Mouse (Mus musculus) midbrain, embryonic 10.5 days (tissue): ENCODE measurements at regions not wholly inside any gene's neighbourhood (a gene's known extent, or its start where the extent isn't known, plus 50 kb on each side); places are given as distances from the start of the nearest gene placed in this dataset.
"Not testable (repeated sequence)": the region's sequence is repeated elsewhere in the genome, so short reads cannot be mapped to it uniquely, and the experiment has no call there.

Source experiments
- DNase-seq: peaks from one replicate; pipeline ENCODE4 v3.0.0-alpha.2; 2017; ENCODE audit warnings: low spot score
- H3K27ac ChIP-seq: fragments of 300-500 bp; sonication (generic); replicated peaks from 2 replicates; pipeline ENCODE4 v1.5.1; 2016; ENCODE audit warnings: mild to moderate bottlenecking
- H3K27me3 ChIP-seq: fragments of 300-500 bp; sonication (generic); 2 replicates; pipeline ENCODE4 v1.6.1; 2016; ENCODE audit warnings: low read depth, mild to moderate bottlenecking; ENCODE audit not compliant: poor library complexity, severe bottlenecking
- H3K36me3 ChIP-seq: fragments of 300-500 bp; sonication (generic); 2 replicates; pipeline ENCODE4 v1.6.1; 2016; ENCODE audit warnings: mild to moderate bottlenecking, moderate library complexity
- H3K4me1 ChIP-seq: fragments of 300-500 bp; sonication (generic); 2 replicates; pipeline ENCODE4 v1.6.1; 2016
- H3K4me3 ChIP-seq: fragments of 300-500 bp; sonication (generic); 2 replicates; pipeline ENCODE4 v1.5.1; 2016; ENCODE audit warnings: mild to moderate bottlenecking, moderate library complexity
- H3K9me3 ChIP-seq: fragments of 300-500 bp; sonication (generic); replicated peaks from 2 replicates; pipeline ENCODE4 v1.6.1; 2016; ENCODE audit warnings: mild to moderate bottlenecking
- WGBS: fragments of 180-500 bp; shearing (Covaris S2); methylation state at CpG from one replicate; pipeline ENCODE4 v1.1.7; 2016; 5-methylcytosine and 5-hydroxymethylcytosine counted together

DNA sequence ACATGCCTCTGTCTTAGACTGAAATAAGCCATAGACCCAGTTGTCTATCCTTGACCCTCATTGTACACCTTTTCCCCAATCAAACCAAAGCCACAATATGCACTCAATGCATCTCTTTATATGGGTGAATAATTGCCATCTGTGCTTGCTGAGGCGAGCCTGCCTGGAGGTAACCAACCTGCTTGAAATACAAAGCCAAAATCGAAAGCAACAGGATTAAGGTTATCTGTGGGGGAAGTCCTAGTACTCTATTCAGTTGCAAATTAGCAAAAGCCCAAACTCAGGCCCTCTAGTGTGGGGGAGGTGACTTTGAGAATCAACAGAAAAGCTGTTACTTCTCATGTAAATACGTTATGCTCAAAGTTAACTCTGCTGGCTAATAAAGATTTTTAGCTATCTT, 246.2 kb upstream of the Fundc1 start:
- H3K4me3 ChIP-seq, result no peak overlapping the region
- H3K27me3 ChIP-seq, result no peaks in the 10 kb centered on the region
- H3K4me1 ChIP-seq, result no peaks in the 10 kb centered on the region
- WGBS, result 29% methylated on average over 3 of the region's 3 CpGs
- no peak overlapping the region for H3K27ac ChIP-seq
- DNase-seq, result no peak
- H3K9me3 ChIP-seq, result no peaks in the 10 kb centered on the region
- no peaks in the 10 kb centered on the region for H3K36me3 ChIP-seq

DNA sequence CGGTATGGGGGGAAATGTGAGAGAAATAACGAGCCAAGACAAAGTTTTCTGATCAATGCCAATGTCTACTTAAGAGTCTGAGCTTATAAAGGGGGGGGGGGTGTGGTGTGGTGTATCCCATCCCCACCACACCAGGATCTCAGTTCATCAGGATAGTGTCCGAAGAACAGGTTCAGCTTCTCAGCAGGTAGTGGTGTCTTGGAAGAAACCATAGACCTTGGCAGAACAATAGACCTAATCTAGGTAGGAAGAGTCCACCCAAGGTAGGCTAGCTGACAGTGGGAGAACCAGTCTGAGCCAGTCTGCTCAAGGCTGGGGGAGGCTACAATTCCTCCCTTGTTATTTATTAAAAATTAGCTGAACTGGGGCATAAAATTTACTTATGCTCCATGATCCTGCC, 245.5 kb upstream of the Fundc1 start:
- H3K4me3 ChIP-seq, result no peak overlapping the region
- WGBS, result 78% methylated on average over 3 of the region's 3 CpGs
- no peaks in the 10 kb centered on the region for H3K4me1 ChIP-seq
- H3K27ac ChIP-seq, result no peak overlapping the region
- H3K36me3 ChIP-seq, result no peaks in the 10 kb centered on the region
- no peak for DNase-seq
- no peaks in the 10 kb centered on the region for H3K27me3 ChIP-seq
- no peaks in the 10 kb centered on the region for H3K9me3 ChIP-seq

DNA sequence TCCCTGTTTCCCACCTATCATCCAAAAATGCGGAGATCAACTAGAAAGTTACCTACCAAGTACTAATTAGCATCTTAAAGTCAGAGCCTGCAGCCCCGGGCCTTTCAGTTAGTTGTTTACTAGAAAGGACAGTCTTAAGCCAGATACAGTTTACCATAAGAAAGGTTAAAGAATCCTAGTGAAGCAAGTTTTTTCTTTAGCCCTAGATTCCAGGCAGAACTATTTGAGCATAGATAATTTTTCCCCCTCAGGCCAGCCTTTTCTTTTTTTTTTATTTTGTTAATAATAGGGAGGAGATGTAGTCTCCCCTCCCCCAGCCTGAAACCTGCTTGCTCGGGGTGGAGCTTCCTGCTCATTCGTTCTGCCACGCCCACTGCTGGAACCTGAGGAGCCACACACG, 215.9 kb upstream of the Fundc1 start:
- not testable (repeated sequence) for H3K9me3 ChIP-seq, H3K36me3 ChIP-seq, H3K4me3 ChIP-seq, H3K27me3 ChIP-seq, H3K27ac ChIP-seq, H3K4me1 ChIP-seq, DNase-seq
- 82% methylated on average over 4 of the region's 6 CpGs for WGBS

DNA sequence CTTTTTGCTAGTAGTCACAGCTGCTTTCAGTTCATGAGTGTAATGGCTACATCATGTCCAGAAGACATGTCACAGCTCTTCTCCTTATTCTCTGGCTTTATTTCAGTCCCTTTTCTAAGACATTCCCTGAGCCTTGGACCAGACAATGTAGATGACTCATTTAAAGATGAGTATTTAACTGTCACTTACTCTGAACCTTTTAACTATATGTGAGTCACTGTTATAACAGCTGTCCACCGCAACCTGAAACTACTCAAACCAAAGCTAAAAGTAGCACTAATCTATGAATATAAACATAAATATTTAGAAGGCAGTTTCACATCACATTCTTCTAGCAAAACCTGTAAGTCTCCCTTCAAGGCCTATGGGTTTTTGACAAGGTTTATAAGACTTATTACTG, 203.8 kb upstream of the Fundc1 start:
- Histone ChIP-seq H3K4me3 (no peak overlapping the region), H3K9me3 (peaks cover 12% of the 10 kb centered on the region), H3K27ac (no peak overlapping the region), H3K27me3 (no peaks in the 10 kb centered on the region), H3K4me1 (no peaks in the 10 kb centered on the region), H3K36me3 (no peaks in the 10 kb centered on the region)
- no peak for DNase-seq
- 98% methylated on average over 1 of the region's 1 CpGs for WGBS

DNA sequence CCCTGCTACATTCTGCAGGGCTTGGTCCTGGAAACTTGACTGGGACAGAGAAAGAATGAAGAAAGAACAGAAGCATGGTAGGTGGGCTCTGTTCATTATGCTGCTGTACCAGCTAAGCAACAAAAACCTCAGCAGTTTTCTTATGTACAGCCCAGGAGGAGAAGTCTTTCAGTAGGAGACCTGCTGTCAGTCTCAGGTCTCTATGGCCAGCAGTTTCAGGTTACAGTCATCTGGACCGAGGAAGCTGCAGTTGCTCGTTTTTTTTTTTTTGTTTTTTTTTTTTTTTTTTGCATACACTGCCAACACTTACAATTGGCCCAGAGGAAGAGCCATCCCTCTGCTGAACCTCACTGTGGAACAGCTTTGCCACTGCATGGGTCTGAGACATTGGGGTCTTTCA, 180.7 kb upstream of the Fundc1 start:
- Histone ChIP-seq H3K27me3 (no peaks in the 10 kb centered on the region), H3K9me3 (no peaks in the 10 kb centered on the region), H3K4me1 (no peaks in the 10 kb centered on the region), H3K36me3 (no peaks in the 10 kb centered on the region), H3K4me3 (no peak overlapping the region), H3K27ac (no peak overlapping the region)
- 56% methylated on average over 2 of the region's 2 CpGs for WGBS
- no peak for DNase-seq

DNA sequence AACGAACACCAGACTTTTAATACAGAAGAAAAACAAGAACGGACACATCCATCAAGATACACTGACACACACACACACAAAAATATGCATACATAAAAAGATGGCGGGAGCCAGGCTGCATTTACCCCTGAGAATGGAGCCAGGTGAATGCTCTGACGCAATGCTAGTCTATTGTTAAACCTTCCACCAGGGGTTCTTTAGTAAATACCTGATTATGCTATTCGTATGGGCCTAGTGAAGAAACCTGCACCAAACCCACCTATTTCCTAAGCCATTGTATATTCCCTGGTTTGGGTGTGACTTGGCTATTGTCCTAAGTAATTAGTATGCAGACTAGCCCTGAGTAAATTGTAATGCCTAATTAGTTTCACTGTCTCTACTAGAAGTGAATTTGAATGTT, 179.3 kb upstream of the Fundc1 start:
- Histone ChIP-seq H3K4me1 (no peaks in the 10 kb centered on the region), H3K27me3 (no peaks in the 10 kb centered on the region), H3K4me3 (no peak overlapping the region), H3K36me3 (no peaks in the 10 kb centered on the region), H3K27ac (no peak overlapping the region), H3K9me3 (no peaks in the 10 kb centered on the region)
- WGBS, result 84% methylated on average over 5 of the region's 5 CpGs
- no peak for DNase-seq

DNA sequence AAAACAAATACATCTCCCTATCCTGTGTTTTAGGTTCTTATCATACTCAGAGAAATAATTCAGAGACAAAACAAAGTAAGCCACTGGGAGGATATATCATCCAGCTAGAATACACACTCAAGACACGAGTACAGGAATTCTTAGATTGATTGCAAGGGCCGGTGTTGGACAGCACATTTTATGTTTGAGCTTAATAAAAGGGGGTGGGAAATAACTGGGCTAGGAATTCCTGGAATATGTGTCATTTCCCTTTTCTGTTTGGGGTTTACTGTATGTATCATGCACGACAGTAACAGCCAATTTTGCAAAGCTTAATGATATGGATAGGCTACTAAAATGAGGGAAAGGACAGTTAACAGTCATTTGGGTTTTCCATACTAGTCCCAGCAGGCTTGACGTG, 158.1 kb upstream of the Fundc1 start:
- Histone ChIP-seq H3K36me3 (no peaks in the 10 kb centered on the region), H3K4me3 (no peak overlapping the region), H3K27ac (no peak overlapping the region), H3K27me3 (no peaks in the 10 kb centered on the region), H3K9me3 (no peaks in the 10 kb centered on the region), H3K4me1 (peaks cover 7% of the 10 kb centered on the region)
- no peak for DNase-seq
- 79% methylated on average over 4 of the region's 4 CpGs for WGBS

DNA sequence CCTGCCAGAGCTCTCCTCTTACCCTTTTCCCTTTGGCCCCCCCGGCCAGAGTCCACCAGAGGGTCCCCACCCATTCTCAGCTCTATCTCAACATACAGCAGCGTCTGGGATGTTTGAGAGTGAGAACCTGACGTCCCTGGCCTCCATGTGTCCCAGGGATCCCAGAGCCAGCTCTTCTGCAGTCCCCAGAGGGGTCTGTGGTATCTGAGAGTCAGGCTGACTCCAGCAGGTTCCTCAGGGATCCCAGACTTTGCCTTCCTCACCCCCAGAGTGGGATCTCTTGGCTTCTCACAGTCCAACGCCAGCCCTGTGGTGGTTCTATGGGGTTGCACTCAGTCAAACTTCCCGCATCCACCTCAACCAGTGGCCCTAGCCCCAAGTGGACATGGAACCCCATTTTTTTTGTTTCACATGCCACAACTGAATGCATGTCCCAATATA, 153.7 kb upstream of the Fundc1 start:
- no peak for DNase-seq
- 66% methylated on average over 5 of the region's 5 CpGs for WGBS
- H3K36me3 ChIP-seq, result no peaks in the 10 kb centered on the region
- H3K4me3 ChIP-seq, result no peak overlapping the region
- H3K27ac ChIP-seq, result peak overlapping the region; percentile 76
- H3K4me1 ChIP-seq, result peaks cover 11% of the 10 kb centered on the region
- H3K9me3 ChIP-seq, result no peaks in the 10 kb centered on the region
- H3K27me3 ChIP-seq, result no peaks in the 10 kb centered on the region

DNA sequence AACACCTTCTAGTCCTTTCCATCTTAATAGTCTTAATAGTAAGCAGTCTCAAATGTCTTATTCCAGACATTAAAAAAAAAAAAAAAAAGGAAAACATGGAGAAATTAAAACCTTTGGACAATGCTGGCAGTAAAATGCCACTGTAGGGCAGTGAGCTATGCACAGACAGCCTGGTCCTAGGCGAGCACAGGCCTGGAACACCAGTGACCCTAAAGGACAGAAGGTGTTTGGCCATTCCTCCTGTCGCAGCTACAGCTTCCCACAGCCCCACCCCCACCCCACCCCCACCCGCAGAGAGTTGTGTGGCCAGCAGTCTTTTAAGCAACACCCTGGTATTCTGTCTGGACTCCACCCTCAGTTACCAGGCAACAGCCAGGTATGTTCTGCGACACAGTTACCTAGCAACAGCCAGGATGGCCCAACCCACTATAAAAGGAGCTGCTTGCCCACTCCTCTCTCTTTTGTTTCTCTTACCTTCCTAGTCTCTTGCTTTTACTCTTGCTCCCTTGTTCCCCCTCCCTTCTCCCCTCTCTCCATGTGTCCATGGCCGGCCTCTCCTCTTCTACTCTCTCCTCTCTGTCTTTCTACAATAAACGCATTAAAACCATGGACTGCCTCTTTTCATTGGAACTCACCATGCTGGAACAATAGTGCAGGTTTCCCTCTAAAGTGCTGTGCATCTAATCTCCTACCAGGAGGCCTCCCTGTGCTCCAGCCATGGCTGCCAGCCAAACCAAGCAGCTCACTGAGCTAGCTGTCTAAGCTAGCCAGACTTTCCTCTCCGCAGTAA, 153.1 kb upstream of the Fundc1 start:
- Histone ChIP-seq H3K36me3 (no peaks in the 10 kb centered on the region), H3K27me3 (no peaks in the 10 kb centered on the region), H3K4me1 (peaks cover 11% of the 10 kb centered on the region), H3K4me3 (no peak overlapping the region), H3K27ac (peak overlapping the region; percentile 76), H3K9me3 (no peaks in the 10 kb centered on the region)
- WGBS, result 25% methylated on average over 7 of the region's 7 CpGs
- DNase-seq, result peak; percentile 46

DNA sequence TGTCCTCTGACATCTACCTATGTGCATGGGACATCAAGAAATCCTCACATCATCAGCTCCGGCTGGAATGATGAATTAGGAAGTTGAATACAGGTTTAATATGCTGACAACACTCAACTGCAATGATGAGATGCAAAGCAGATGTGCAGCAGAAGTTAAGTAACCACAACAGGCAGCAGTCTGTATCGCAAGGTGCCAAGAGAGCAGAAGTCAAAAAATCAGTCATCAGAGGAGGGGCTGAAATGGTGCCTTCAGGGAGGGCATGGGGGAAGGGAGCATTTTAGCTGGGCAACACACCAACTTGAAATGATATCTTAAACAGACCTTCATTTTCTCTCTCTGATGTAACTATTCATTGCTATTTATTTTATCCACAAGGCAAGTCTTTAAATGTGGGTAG, 152.3 kb upstream of the Fundc1 start:
- no peaks in the 10 kb centered on the region for H3K27me3 ChIP-seq
- no peak overlapping the region for H3K27ac ChIP-seq
- no peaks in the 10 kb centered on the region for H3K9me3 ChIP-seq
- WGBS, result 90% methylated on average over 2 of the region's 2 CpGs
- DNase-seq, result no peak
- H3K4me3 ChIP-seq, result no peak overlapping the region
- H3K36me3 ChIP-seq, result no peaks in the 10 kb centered on the region
- peaks cover 11% of the 10 kb centered on the region for H3K4me1 ChIP-seq

DNA sequence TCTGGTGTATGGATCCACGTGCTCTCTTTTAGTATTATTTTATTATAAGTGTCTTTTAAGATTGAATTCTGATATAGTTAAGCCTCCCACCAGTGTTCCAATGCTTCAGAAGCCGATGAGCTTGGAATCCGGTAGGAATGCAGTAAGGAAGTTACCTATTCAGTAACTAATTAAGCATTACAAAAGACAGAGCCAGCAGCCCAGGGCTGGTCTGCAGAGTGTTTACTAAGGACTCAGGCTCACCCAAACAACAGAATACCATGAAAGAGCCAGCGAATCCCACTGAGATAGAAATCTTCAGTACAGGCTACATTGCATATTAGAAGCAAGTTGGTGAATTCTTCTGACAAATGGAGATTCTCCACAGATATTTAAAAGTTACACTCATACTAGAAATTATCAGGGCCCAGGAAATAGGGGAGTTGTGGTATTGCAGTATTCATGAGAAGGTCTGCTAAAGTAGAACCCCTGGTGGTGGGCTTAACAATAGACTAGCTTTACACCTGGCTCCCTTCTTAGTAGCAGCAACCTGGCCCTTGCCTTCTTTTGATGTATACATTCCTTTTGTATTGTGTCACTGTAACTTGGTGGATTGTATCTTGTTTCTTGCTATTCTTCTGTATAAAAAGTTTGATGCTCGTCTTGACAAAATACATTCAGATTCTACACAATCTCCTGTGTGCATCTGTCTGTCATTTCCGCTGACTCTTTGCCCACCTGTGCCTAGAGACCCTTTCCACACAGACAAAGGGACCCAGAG, 149.9 kb upstream of the Fundc1 start:
- DNase-seq, H3K27me3 ChIP-seq, H3K27ac ChIP-seq, H3K36me3 ChIP-seq, H3K4me3 ChIP-seq, H3K9me3 ChIP-seq: not testable (repeated sequence)
- WGBS, result 78% methylated on average over 6 of the region's 6 CpGs
- H3K4me1 ChIP-seq, result peaks cover 11% of the 10 kb centered on the region

DNA sequence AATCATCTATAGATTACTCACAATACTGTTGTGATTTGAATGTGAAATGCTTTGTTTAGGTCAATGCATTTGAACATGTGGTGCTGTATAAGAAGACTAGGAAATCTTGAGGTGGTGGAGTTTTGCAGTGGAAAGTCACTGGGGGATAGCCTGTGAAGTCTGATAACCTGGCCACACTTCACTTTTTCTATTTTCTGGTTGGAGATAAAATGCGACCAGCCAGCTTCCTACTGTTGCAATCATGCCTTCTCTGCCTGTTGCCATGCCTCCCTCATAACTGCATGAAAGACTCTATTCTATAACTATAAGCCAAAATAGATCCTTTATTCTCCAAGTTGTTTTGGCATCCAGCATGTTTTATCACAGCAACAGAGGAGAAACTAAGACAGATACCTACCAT, 142.4 kb upstream of the Fundc1 start:
- H3K27ac ChIP-seq, result no peak overlapping the region
- no peak for DNase-seq
- H3K27me3 ChIP-seq, result no peaks in the 10 kb centered on the region
- no peak overlapping the region for H3K4me3 ChIP-seq
- 87% methylated on average over 1 of the region's 1 CpGs for WGBS
- no peaks in the 10 kb centered on the region for H3K4me1 ChIP-seq
- no peaks in the 10 kb centered on the region for H3K36me3 ChIP-seq
- H3K9me3 ChIP-seq, result no peaks in the 10 kb centered on the region

DNA sequence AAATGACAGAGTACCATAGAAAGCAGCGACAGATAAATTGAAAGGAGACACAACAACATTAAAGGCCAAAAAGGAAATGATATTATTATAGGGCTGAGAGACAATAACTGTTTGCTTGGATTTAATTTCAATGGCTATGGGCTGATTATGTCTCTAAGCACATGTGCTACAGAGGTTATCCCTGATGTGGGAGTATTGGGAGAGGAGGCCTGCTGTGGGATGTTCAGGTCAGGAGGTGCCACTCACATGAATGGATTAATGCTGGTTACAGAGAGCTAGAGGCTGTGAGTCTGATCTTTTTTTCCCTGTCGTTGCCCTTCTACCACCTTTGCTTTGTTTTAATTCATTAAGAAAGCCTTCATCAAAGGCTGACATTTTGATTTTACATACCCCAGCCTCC, 140.8 kb upstream of the Fundc1 start:
- no peaks in the 10 kb centered on the region for H3K4me1 ChIP-seq
- no peaks in the 10 kb centered on the region for H3K36me3 ChIP-seq
- no peaks in the 10 kb centered on the region for H3K9me3 ChIP-seq
- WGBS, result 82% methylated on average over 2 of the region's 2 CpGs
- H3K27ac ChIP-seq, result no peak overlapping the region
- no peaks in the 10 kb centered on the region for H3K27me3 ChIP-seq
- DNase-seq, result no peak
- H3K4me3 ChIP-seq, result no peak overlapping the region
